Mouse (Mus musculus) kidney, adult 2 months (tissue): ENCODE measurements around the gene Prox1. TPM values are rescaled to one million over a fixed set of nuclear protein-coding genes. Genes with fewer than 3 reads are reported as not detected.

Source experiments
- DNase-seq: peaks from one replicate; pipeline ENCODE4 v3.0.0; 2021
- H3K27ac ChIP-seq: fragments of 200-500 bp; 2 replicates; pipeline ENCODE4 v1.5.1; 2012; ENCODE audit warnings: low read depth, low read length, control low read depth, inconsistent platforms; ENCODE audit not compliant: insufficient read depth
- H3K27me3 ChIP-seq: fragments of 200-500 bp; replicated peaks from 2 replicates; pipeline ENCODE4 v1.6.1; 2012; ENCODE audit warnings: mild to moderate bottlenecking, moderate library complexity, low read length, inconsistent platforms; ENCODE audit not compliant: control insufficient read depth, insufficient read depth
- H3K36me3 ChIP-seq: fragments of 200-500 bp; 2 replicates; pipeline ENCODE4 v1.6.1; 2012; ENCODE audit warnings: mild to moderate bottlenecking, moderate library complexity, low read length, inconsistent platforms; ENCODE audit not compliant: control insufficient read depth, insufficient read depth
- H3K4me1 ChIP-seq: fragments of 200-500 bp; 2 replicates; pipeline ENCODE4 v1.6.1; 2011; ENCODE audit warnings: low read length; ENCODE audit not compliant: control insufficient read depth, insufficient read depth
- H3K4me3 ChIP-seq: fragments of 200-500 bp; 2 replicates; pipeline ENCODE4 v1.5.1; 2011; ENCODE audit warnings: mild to moderate bottlenecking, low read depth, low read length, control low read depth; ENCODE audit not compliant: insufficient read depth
- CTCF ChIP-seq: fragments of 200-500 bp; conservative IDR thresholded peaks from 2 replicates; pipeline ENCODE4 v1.5.1; 2011; ENCODE audit warnings: low read depth, mild to moderate bottlenecking, control low read depth, low read length, moderate library complexity, mixed read lengths; ENCODE audit not compliant: insufficient read depth, insufficient read length
- POLR2A ChIP-seq: fragments of 200-500 bp; IDR thresholded peaks from one replicate; pipeline ENCODE4 v1.6.1; 2011; ENCODE audit warnings: low read depth, low read length, control low read depth
- WGBS: fragments of 180-500 bp; shearing (Covaris S2); methylation state at CpG from one replicate; pipeline ENCODE4 v1.1.7; 2018; 5-methylcytosine and 5-hydroxymethylcytosine counted together
- polyA plus RNA-seq: library from polyadenylated mRNA; depleted of rRNA; stranded (reverse); fragments of >200 nt; gene quantifications from 2 replicates; pipeline ENCODE4 v1.2.3, GENCODE M21; 2012

The Prox1 gene
- polyA plus RNA-seq, 1 experiment, result 2.7 TPM

GRCm38 (mm10) chr1:190173596-190173995 lies 3.1 kb upstream of the Prox1 start:
- no peak for TF ChIP-seq POLR2A
- no peak for TF ChIP-seq CTCF
- 17% methylated on average over 16 of the region's 16 CpGs for WGBS
- H3K4me1 ChIP-seq, result no peaks in the 10 kb centered on the region
- H3K36me3 ChIP-seq, result no peaks in the 10 kb centered on the region
- H3K27ac ChIP-seq, result no peak overlapping the region
- H3K4me3 ChIP-seq, result no peak overlapping the region
- no peak for DNase-seq
- H3K27me3 ChIP-seq, result peaks cover 5% of the 10 kb centered on the region

- peaks cover 5% of the 10 kb centered on the region for H3K27me3 ChIP-seq
- H3K36me3 ChIP-seq, result no peaks in the 10 kb centered on the region
- H3K4me1 ChIP-seq, result no peaks in the 10 kb centered on the region
- TF ChIP-seq CTCF (no peak), POLR2A (no peak)
- no peak for DNase-seq
- no peak overlapping the region for H3K27ac ChIP-seq
- no peak overlapping the region for H3K4me3 ChIP-seq
- 13% methylated on average over 24 of the region's 24 CpGs for WGBS
Observed at GRCm38 (mm10) chr1:190172979-190173461, 2.5 kb upstream of the Prox1 start.

DNA sequence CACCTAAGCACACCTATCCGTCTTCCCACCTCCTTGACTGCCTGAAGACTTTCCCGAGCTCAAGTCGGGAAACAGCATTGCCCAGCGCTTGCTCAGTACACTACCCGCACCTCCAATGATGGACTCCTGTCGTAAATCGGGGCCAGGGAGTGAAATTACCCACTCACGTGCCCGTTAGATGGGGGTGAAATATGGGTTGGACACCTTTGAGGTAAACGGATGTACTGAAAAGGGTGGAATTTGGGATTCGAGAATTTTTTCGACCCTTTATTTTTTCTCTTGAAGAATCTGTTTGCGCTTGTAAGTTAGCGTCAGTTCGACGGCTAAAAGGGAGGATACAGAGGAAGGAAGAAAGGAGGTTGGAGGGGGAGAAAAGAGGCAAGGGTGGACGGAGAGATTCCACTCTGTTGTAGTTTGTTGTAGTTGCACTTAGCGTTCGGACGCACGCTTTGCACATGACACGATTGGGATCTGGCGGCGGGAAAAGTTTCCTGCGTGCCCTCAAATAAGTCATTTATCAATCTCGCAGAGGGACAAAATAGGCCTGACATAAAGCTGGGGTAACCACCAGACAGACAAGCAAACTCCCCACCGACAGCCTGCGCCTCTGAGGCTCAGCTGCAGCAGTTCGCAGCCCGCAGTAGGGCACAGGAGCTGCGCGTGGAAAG lies 1.9 kb upstream of the Prox1 start:
- no peak for DNase-seq
- Histone ChIP-seq H3K27ac (no peak overlapping the region), H3K27me3 (peaks cover 5% of the 10 kb centered on the region), H3K4me3 (no peak overlapping the region), H3K4me1 (no peaks in the 10 kb centered on the region), H3K36me3 (no peaks in the 10 kb centered on the region)
- WGBS, result 14% methylated on average over 32 of the region's 32 CpGs
- TF ChIP-seq CTCF (no peak), POLR2A (no peak)

GRCm38 (mm10) chr1:190171750-190172149 lies 1.2 kb upstream of the Prox1 start:
- DNase-seq, result no peak
- Histone ChIP-seq H3K4me3 (no peak overlapping the region), H3K27me3 (peaks cover 5% of the 10 kb centered on the region), H3K36me3 (no peaks in the 10 kb centered on the region), H3K4me1 (no peaks in the 10 kb centered on the region), H3K27ac (no peak overlapping the region)
- 17% methylated on average over 12 of the region's 12 CpGs for WGBS
- TF ChIP-seq POLR2A (no peak), CTCF (no peak)

DNA sequence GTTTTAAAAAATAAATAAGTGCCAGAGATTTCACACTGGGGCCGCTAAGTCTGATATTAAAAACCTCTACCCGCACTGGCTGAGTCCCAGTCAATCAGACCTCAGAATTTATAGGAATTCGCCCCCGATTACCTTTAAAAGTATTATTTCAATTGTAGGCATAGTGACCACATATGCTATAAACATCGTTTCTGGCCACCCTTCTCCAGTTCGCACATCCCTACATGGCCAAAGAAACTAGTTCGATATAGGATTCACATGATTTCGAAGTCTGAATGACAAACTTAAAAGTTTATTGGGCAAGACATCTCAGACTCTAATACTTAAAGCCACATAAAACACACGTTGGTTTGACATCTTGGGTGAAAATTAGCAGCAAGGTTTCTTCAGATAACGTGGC lies 827 bp upstream of the Prox1 start:
- Histone ChIP-seq H3K27me3 (peaks cover 5% of the 10 kb centered on the region), H3K27ac (no peak overlapping the region), H3K4me3 (no peak overlapping the region), H3K36me3 (no peaks in the 10 kb centered on the region), H3K4me1 (no peaks in the 10 kb centered on the region)
- 13% methylated on average over 10 of the region's 10 CpGs for WGBS
- TF ChIP-seq CTCF (no peak), POLR2A (no peak)
- DNase-seq, result no peak

DNA sequence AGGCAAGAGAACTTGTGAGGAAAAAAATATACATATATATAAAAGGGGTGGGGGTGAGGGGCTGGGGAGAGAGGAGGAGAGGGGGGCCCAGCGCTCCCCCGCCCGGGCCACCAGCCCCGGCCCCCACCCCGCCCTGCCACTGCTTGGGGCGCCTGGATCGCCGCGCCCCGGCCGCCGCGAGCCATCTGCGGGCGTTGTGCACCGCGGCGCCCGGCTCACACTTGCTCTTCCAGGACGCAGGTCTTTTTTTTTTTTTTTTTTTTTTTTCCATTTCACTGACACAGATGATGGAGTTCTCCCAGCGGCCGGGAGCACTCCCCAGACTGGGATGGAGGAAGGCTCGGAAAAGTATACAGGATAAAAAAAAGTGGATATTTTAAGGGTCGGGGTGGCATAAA lies 304 bp upstream of the Prox1 start:
- peaks cover 5% of the 10 kb centered on the region for H3K27me3 ChIP-seq
- 1% methylated on average over 24 of the region's 24 CpGs for WGBS

GRCm38 (mm10) chr1:190168761-190169671 lies 1.5 kb downstream of the Prox1 start:
- peak overlapping the region; percentile 8; the same call in 1 of the 2 replicates for H3K27ac ChIP-seq
- H3K27me3 ChIP-seq, result peaks cover 5% of the 10 kb centered on the region
- H3K4me1 ChIP-seq, result no peaks in the 10 kb centered on the region
- no peaks in the 10 kb centered on the region for H3K36me3 ChIP-seq
- TF ChIP-seq POLR2A, result no peak
- TF ChIP-seq CTCF, result no peak
- H3K4me3 ChIP-seq, result peak overlapping the region; percentile 50
- WGBS, result 2% methylated on average over 50 of the region's 51 CpGs
- DNase-seq, result no peak

More for the DNA sequence above, 304 bp upstream of the Prox1 start:
- Histone ChIP-seq H3K27ac (no peak overlapping the region), H3K36me3 (no peaks in the 10 kb centered on the region), H3K4me1 (no peaks in the 10 kb centered on the region), H3K4me3 (peak overlapping the region; percentile 14)
- DNase-seq, result no peak
- TF ChIP-seq POLR2A (no peak), CTCF (no peak)
